Mouse (Mus musculus): Measurements from ENCODE around the gene Ripor3.

DNA sequence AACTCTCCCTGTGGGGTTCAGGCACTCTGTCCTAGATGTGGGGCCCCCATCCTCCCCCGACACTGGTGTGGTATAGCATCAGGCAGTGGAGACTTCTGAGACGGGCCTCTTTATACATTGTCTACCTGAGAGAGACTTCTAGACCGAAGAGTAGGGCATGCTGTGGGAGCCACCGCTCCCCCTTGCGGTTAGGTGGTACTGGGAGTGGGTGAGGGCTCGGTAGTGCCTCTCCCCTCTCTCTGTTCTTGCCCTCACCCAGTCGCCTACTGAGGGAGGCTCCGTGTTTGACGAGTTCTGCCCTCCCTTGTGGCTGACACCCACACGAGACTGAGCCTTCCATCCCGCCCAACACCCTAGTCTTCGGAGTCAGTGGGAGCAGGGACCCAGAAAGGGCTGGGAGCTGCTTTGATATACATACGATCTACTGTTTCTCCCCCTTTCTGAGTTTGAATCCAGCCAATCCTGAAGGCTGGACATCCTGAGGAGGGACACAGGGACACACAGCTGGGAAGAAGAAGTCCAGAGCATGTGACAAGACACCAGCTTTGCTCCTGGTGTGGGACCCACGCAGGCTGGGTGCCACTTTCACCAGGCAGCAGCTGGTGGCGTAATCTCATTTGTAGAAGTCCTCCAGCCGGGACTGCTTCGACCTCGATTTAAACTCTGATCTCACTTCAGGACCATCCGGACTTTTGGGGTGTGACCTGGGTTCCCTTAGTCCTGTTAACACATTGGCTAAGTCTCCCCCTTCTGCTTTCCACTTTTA is 14.4 kb downstream of the Ripor3 start:
- TF ChIP-seq HCFC1 (IDR thresholded peaks at IDR 0.05; ENCODE audit: borderline replicate concordance, insufficient read depth, low read length) (no peak), ZNF384 (IDR thresholded peaks at IDR 0.05; ENCODE audit: low read depth, low read length) (no peak), CHD2 (IDR thresholded peaks at IDR 0.05; ENCODE audit: low read depth, low read length) (no peak), ZC3H11A (IDR thresholded peaks at IDR 0.05; ENCODE audit: borderline replicate concordance, low read depth, low read length) (no peak), MAFK (IDR thresholded peaks at IDR 0.05; ENCODE audit: insufficient read depth, low read depth, low read length) (no peak)

Data from ES-E14 (cell line).